Mouse (Mus musculus) left cerebral cortex, postnatal 36 days (tissue): ENCODE data around the gene Dgkh. TPM values are rescaled to one million over a fixed set of nuclear protein-coding genes. Genes with fewer than 3 reads are reported as not detected.

Experiments used
- DNase-seq, 2 experiments: peaks; one replicate each; pipeline ENCODE4 v3.0.0; 2021 to 2022; ENCODE audit warnings: low spot score in 2 of 2, mixed read lengths in 1 of 2
- intact Hi-C: fragments of 180-260 bp; cut with DNase I; formaldehyde crosslinking; loops from one replicate; pipeline ENCODE4 v1.15.1; 2025
- total RNA-seq, 2 experiments: library from RNA; stranded (reverse); gene quantifications; 2 replicates each; pipeline ENCODE4 v1.2.3; 2021

Dgkh gene
- total RNA-seq, 2 experiments from 2014 or later = 70.7 to 78.6 TPM

DNA sequence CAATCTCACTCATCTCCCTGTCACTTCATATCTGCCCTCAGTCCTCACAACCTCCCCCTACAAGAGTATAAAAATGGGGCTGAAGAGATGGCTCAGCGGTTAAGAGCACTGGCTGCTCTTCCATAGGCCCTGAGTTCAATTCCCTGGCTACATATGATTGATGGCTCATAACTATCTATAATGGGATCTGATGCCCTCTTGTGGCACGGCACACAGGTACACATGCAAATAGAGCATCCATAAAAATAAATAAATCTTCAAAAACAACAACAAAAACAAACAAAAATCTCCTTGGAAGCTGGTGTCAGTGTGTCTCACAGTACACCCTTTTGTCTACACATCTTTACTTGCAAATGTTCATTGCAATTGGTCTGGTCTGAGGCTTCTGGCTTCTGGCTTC lies 207.5 kb downstream of the Dgkh start:
- DNase-seq = no peak
- intact Hi-C loops = no loop called here

DNA sequence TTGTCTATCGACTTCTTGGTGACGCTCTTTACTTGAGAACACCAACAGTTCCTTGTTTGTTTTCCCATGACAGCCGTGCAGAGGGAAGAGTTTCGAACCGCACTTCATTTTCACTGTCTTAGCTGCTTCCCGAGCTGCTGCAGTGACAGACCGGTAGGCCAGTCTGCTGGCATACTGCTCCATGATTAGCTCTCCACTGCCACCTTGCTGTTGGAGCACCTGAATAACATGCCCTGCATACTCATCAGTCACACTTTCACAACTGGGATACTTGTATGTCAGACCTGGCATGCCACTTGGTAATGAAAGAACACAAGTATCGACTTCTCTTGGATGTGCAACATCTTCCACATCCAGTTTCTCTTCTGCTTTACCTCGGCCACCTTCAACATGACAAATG lies 221.9 kb downstream of the Dgkh start:
- no peak for DNase-seq
- intact Hi-C loops = no loop called here

DNA sequence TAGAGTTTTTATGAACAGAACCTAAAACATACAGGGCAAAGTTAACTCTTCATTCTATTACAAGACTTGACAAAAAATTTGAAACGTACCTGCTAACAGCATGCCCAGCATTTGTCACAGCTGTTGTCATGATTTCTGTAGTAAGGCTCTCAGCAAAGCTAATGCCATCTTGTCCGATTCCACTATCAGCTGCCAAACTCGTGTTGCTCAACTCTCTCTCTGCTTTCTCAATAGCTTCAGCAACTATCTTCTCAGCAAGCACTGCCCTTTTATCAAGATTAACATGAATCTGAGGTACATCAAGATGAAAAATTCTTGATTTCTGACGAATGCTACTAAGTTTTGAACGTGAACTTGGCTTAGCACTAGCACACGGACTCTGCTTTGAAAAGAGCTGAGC lies 222.8 kb downstream of the Dgkh start:
- intact Hi-C loops = no loop called here

More for the DNA sequence above, 222.8 kb downstream of the Dgkh start:
- DNase-seq = no peak

Other genes with a start within 250 kb of the Dgkh start
- 100 to 1,000 TPM; 160 to 181 TPM for gene Akap11, start 196.0 kb downstream of the Dgkh start, total RNA-seq
- 10 to 100 TPM; 29.5 to 30.2 TPM for gene Vwa8, start 116.3 kb upstream of the Dgkh start, total RNA-seq